Mouse (Mus musculus) cerebellum, adult 9-10 months (tissue): ENCODE results near the gene Plekhg5.

ENCODE experiments used
- DNase-seq: peaks from one replicate; pipeline ENCODE4 v3.0.0; 2022

Gene Plekhg5

DNA sequence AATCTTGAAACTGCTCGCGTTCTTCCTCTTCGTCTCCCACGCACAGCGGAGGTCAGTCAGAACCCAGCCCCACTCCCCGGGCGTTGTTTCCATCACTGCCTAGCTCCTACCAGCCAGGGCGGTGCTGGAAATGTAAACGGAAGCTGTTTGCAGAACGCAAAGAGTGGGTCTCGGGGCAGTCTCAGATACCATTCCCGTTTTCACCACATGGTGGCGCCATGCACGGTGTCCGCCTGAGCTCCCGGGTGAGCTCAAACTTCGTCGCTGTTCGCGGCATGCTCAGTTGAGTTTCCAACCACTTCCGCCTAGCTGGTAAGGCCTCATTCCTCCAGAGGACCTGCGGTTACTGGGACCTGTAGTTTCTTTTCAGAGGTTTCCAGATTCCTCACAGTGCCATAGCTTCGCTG is 81.5 kb downstream of the Plekhg5 start:
- DNase-seq = peak; percentile 55

DNA sequence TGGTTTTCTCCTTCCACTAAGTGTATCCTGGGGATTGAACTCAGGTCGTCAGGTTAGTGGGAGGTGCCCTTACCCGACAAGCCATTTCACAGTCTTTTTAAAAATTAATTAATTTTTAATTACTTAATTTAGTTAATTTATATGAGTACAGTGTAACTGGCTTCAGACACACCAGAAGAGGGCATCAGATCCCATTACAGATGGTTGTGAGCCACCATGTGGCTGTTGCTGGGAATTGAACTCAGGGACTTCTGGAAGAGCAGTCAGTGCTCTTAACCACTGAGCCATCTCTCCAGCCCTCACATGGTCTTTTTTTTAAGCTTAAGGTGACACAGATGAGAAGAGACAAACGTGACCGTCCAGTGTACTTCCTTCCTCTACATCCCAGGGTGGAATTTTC is 82.7 kb downstream of the Plekhg5 start:
- DNase-seq = no peak

DNA sequence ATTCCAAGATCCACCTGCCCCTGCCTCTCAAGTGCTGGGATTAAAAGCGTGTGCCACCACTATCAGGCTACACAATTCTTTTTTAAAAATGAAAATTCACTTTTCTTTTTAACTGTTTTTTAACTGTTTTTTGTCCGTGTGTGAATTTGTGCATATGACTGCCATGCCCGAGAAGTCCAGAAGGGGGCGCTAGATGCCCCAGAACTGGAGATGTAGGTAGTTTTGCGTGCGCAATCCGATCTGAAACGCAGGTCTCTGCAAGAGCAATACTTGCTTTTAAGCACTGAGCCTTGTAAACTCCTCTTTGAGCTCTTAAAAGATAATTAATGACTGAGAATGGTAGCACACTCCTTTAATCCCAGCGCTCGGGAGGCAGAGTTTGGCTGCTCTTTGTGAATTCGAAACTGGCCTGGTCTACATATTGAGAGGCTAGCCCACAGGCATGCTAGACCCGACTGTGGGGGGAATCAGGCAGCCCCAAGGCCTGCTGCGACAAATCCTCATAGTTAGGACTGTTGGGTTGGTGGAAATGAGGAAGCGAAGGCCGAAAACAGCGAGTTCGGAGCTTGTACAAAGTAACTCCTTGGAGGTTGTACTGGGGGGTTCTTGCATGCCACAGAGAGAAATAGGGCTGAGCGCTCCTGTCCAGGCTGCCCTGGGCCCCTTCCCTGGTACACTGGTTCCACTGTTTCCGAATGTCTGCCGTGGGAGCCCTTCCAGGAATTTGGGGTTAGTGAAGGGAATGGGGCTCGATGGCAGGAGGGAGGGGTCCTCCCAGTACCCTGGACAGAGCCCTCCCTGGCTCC is 85.7 kb downstream of the Plekhg5 start:
- DNase-seq = peak; percentile 61

DNA sequence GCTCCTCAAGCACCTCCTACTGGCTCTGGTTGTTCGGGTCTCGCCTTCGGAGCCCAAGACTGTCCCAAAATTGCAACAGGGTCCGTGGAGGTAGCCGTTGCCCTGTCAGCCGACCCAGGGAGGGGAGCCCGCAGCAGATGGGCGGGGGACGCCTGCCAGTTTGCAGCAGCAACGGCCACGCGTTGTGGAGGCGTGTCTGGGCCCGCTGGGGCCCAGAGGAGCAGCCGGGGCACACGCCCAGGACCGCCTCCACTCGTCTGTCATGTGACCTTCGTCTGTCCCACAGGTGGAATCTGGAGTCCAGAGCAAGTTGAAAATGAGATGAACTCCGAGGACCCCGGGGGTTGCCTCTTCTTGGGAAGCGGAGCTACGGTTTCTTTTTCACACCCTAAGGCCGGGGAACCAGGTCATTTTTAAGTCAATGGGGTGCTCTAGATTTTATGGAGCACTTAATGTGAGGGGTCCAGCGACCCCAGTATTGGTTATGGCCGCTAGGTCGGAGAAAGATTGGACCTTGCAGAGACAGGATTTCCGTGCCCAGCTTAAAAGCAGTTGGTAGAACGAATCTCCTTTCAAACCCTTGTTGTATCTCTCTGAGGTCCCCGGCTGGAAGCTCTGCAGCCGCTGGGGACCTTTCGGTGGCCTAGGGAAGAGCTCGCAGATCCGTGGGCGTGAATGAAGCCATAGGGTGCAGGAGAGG is 86.4 kb downstream of the Plekhg5 start, which contains the start of gene Hes2:
Gene Hes2, plus strand, starts transcription at position 283 of the 700 bp plus-strand sequence.
- no peak for DNase-seq

DNA sequence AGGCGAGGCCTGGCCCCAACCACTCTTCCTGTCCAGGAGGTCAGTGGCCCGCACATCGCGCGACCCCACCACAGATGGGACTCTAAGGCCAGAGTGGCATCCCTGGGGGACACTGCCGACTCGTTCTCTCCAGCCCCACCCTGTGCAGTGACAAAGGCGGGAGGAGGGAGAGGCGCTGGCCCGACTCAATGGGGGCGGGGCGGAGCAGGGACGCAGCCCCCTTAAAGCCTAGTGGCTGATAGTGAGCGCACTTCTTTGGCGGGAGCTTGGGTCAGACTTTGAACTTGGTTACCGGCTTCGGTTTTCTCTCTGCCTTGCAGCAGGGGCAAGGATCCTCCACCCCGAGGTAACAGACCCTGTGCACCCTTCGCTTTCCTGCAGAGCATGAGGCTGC is 87.0 kb downstream of the Plekhg5 start:
- no peak for DNase-seq

DNA sequence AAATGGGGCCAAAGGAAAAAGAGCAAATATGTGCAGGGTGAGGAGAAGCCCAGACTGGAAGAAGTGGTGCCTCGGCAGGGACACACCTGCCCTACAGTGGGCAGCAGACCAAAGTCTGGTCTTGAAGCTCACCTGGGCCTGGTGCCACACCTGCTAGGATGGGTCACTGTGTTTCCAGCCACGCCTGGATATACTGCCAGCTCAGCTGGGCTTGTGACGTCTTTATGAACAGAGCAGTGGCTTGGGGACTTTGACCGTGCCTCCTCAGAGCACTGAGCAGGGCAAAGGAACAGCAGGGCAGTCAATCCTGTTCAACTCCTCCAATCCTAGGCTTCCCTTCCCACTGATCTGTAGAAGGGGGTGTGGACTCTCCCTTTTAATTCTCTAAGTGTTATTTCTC is 88.5 kb downstream of the Plekhg5 start:
- no peak for DNase-seq

DNA sequence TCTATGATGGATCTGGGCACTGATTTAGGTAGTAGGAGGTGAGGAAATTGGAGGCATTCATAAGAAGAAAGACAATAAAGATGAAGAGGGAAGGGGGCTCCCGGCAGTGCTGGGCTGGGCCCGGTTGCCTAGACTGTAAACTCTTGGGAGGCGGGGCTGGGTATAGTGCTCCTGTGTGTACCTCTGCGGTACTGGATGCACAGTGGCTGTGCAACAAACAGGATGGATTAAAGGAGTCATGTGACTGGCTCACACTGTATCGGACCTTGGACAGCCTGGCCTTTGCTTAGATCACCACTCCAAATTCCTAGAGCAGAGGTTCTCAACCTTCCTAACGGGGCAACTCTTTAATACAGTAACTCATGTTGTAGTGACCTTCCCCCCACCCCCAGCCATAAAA is 89.3 kb downstream of the Plekhg5 start:
- DNase-seq = no peak

DNA sequence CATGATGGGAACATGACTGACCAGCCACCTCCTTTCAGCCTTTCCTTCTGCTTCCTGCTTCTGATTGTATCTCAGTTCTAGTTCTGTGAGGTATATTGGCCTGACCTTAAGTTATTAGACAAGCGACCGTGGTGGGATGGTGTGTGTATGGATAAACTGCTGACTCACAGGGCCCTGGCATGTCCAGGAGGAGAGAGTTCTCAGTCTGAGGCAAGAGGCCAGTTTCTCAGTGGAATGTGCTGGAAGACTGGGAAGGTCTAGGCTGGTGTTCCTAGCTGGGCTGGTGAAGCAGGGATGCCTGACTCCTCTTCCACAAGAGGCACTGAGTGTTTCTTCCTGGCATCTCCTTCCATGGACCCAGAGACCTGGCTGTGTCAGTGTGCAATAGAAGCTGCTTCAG is 90.5 kb downstream of the Plekhg5 start:
- DNase-seq = no peak
